Mouse (Mus musculus): ENCODE results near the gene Fbxo31. TPM values are rescaled to one million over a fixed set of nuclear protein-coding genes. Genes with fewer than 3 reads are reported as not detected.
A peak's percentile ranks its signal among the peaks of the same experiment; 100 is the strongest.

Fbxo31 gene
- polyA plus RNA-seq, 1 experiment from 2014 or later: 5.6 TPM

- Histone ChIP-seq H3K4me3 (ENCODE audit: low read depth, low read length) (no peak overlapping the region), H3K4me2 (replicated peaks; ENCODE audit: low read depth) (no peak overlapping the region), H3K36me3 (ENCODE audit: control insufficient read depth, insufficient read depth) (peaks cover 27% of the 10 kb centered on the region), H3K4me1 (replicated peaks; ENCODE audit: control insufficient read depth, insufficient read depth, low read length) (no peaks in the 10 kb centered on the region), H3K9ac (ENCODE audit: low read depth, low read length) (no peak overlapping the region), H3K27ac (ENCODE audit: low read depth, low read length) (no peak overlapping the region), H3K9me3 (ENCODE audit: control insufficient read depth) (no peaks in the 10 kb centered on the region), H3K27me3 (replicated peaks; ENCODE audit: control insufficient read depth, insufficient read depth, low read length) (no peaks in the 10 kb centered on the region)
- 92% methylated on average over 6 of the region's 6 CpGs for WGBS
- no peak for TF ChIP-seq CTCF (IDR thresholded peaks at IDR 0.05; ENCODE audit: low read depth)
- no peak for ATAC-seq
These were observed 28.6 kb downstream of the Fbxo31 start for GRCm38 (mm10) chr8:121550056-121550455.

GRCm38 (mm10) chr8:121547132-121547531 lies 31.5 kb downstream of the Fbxo31 start:
- TF ChIP-seq CTCF (IDR thresholded peaks at IDR 0.05; ENCODE audit: low read depth): peak; percentile 90
- 8% methylated on average over 7 of the region's 7 CpGs for WGBS
- Histone ChIP-seq H3K4me2 (replicated peaks; ENCODE audit: low read depth) (no peak overlapping the region), H3K4me1 (replicated peaks; ENCODE audit: control insufficient read depth, insufficient read depth, low read length) (no peaks in the 10 kb centered on the region), H3K36me3 (ENCODE audit: control insufficient read depth, insufficient read depth) (peaks cover 5% of the 10 kb centered on the region; the same call in 1 of the 2 replicates), H3K4me3 (ENCODE audit: low read depth, low read length) (no peak overlapping the region), H3K27ac (ENCODE audit: low read depth, low read length) (no peak overlapping the region), H3K9ac (ENCODE audit: low read depth, low read length) (no peak overlapping the region), H3K27me3 (replicated peaks; ENCODE audit: control insufficient read depth, insufficient read depth, low read length) (no peaks in the 10 kb centered on the region), H3K9me3 (ENCODE audit: control insufficient read depth) (no peaks in the 10 kb centered on the region)
- ATAC-seq: no peak; the same call in 1 of the 2 replicates

GRCm38 (mm10) chr8:121544936-121545335 lies 33.7 kb downstream of the Fbxo31 start:
- 0 out of 2 replicates have a peak, but pooled peaks cover 4% of the 10 kb centered on the region for H3K27me3 ChIP-seq (replicated peaks; ENCODE audit: control insufficient read depth, insufficient read depth, low read length)
- H3K36me3 ChIP-seq (ENCODE audit: control insufficient read depth, insufficient read depth): no peaks in the 10 kb centered on the region; the same call in 1 of the 2 replicates
- no peaks in the 10 kb centered on the region for H3K9me3 ChIP-seq (ENCODE audit: control insufficient read depth)
- H3K27ac ChIP-seq (ENCODE audit: low read depth, low read length): no peak overlapping the region
- H3K4me3 ChIP-seq (ENCODE audit: low read depth, low read length): no peak overlapping the region
- H3K9ac ChIP-seq (ENCODE audit: low read depth, low read length): no peak overlapping the region
- no peak for TF ChIP-seq CTCF (IDR thresholded peaks at IDR 0.05; ENCODE audit: low read depth)
- WGBS: 58% methylated on average over 11 of the region's 11 CpGs
- H3K4me2 ChIP-seq (replicated peaks; ENCODE audit: low read depth): no peak overlapping the region
- no peak for ATAC-seq
- H3K4me1 ChIP-seq (replicated peaks; ENCODE audit: control insufficient read depth, insufficient read depth, low read length): no peaks in the 10 kb centered on the region

- Histone ChIP-seq H3K4me2 (replicated peaks; ENCODE audit: low read depth) (no peak within 1 kb of the TSS), H3K27me3 (replicated peaks; ENCODE audit: control insufficient read depth, insufficient read depth, low read length) (0 out of 2 replicates have a peak, but pooled peaks cover 4% of the 10 kb centered on the region), H3K27ac (ENCODE audit: low read depth, low read length) (no peak within 1 kb of the TSS), H3K36me3 (ENCODE audit: control insufficient read depth, insufficient read depth) (no peaks in the 10 kb centered on the region), H3K4me1 (replicated peaks; ENCODE audit: control insufficient read depth, insufficient read depth, low read length) (no peaks in the 10 kb centered on the region), H3K9me3 (ENCODE audit: control insufficient read depth) (no peaks in the 10 kb centered on the region), H3K4me3 (ENCODE audit: low read depth, low read length) (no peak within 1 kb of the TSS), H3K9ac (ENCODE audit: low read depth, low read length) (no peak within 1 kb of the TSS)
- ATAC-seq: no peak
- WGBS: 79% methylated on average over 12 of the region's 12 CpGs
- TF ChIP-seq CTCF (IDR thresholded peaks at IDR 0.05; ENCODE audit: low read depth): no peak
These were observed 34.3 kb downstream of the Fbxo31 start, which contains the start of gene 1700018B08Rik for GRCm38 (mm10) chr8:121544276-121544785. Gene 1700018B08Rik (minus strand): TSS chr8:121544320.

GRCm38 (mm10) chr8:121542901-121543300 lies 35.7 kb downstream of the Fbxo31 start:
- no peak for ATAC-seq
- Histone ChIP-seq H3K4me3 (ENCODE audit: low read depth, low read length) (no peak overlapping the region), H3K27ac (ENCODE audit: low read depth, low read length) (no peak overlapping the region), H3K36me3 (ENCODE audit: control insufficient read depth, insufficient read depth) (no peaks in the 10 kb centered on the region), H3K4me2 (replicated peaks; ENCODE audit: low read depth) (no peak overlapping the region), H3K9me3 (ENCODE audit: control insufficient read depth) (no peaks in the 10 kb centered on the region), H3K9ac (ENCODE audit: low read depth, low read length) (no peak overlapping the region), H3K27me3 (replicated peaks; ENCODE audit: control insufficient read depth, insufficient read depth, low read length) (0 out of 2 replicates have a peak, but pooled peaks cover 4% of the 10 kb centered on the region), H3K4me1 (replicated peaks; ENCODE audit: control insufficient read depth, insufficient read depth, low read length) (no peaks in the 10 kb centered on the region)
- TF ChIP-seq CTCF (IDR thresholded peaks at IDR 0.05; ENCODE audit: low read depth): no peak
- WGBS: 57% methylated on average over 13 of the region's 13 CpGs

GRCm38 (mm10) chr8:121541862-121542261 lies 36.7 kb downstream of the Fbxo31 start:
- Histone ChIP-seq H3K4me2 (replicated peaks; ENCODE audit: low read depth) (no peak overlapping the region), H3K9me3 (ENCODE audit: control insufficient read depth) (no peaks in the 10 kb centered on the region), H3K4me3 (ENCODE audit: low read depth, low read length) (no peak overlapping the region), H3K36me3 (ENCODE audit: control insufficient read depth, insufficient read depth) (no peaks in the 10 kb centered on the region), H3K4me1 (replicated peaks; ENCODE audit: control insufficient read depth, insufficient read depth, low read length) (no peaks in the 10 kb centered on the region), H3K9ac (ENCODE audit: low read depth, low read length) (no peak overlapping the region), H3K27ac (ENCODE audit: low read depth, low read length) (no peak overlapping the region), H3K27me3 (replicated peaks; ENCODE audit: control insufficient read depth, insufficient read depth, low read length) (0 out of 2 replicates have a peak, but pooled peaks cover 4% of the 10 kb centered on the region)
- TF ChIP-seq CTCF (IDR thresholded peaks at IDR 0.05; ENCODE audit: low read depth): no peak
- 74% methylated on average over 19 of the region's 19 CpGs for WGBS
- no peak for ATAC-seq

Measured in intestine, postnatal 0 days (tissue).